ENCODE assay signal across 18 mouse cellular contexts in the genomic region with DNA sequence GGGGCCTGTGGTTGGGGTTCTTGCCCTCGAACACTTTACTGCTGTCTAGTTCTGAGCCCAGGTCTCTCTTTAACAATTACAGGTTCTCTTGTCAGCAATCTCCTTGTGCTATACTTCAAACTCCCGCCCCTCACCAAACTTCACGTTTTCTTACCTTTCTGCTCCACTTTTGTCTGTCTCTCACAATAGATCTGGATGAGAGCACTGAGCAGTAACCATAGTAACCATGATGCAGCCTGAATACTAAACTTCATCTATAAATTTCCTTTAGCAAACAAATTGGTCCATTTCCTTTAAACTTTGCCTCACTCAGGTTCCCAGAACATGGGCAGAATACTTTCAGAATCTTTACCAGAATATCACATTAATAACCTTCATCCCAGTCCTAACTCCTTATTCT. TPM values are rescaled to one million over a fixed set of nuclear protein-coding genes. Genes with fewer than 3 reads are reported as not detected.
A peak's percentile ranks its signal among the peaks of the same experiment; 100 is the strongest.
DNase-seq lines count a peak whose midpoint lies in the region; ATAC-seq and TF ChIP-seq lines count a peak whose summit lies in the region.
"Had no signal": no experiment of that assay in that cellular context is flagged by ENCODE, and none has a peak within 500 bp of the region (broad histone marks: within the 10 kb centered on the region; RNA-seq: fewer than 3 reads in every experiment).

No protein-coding gene starts in this region.

- H3K4me2 ChIP-seq in hindbrain, embryonic 16.5 days (ENCODE audit: low read length), result no peak overlapping the region
- H3K4me2 ChIP-seq in midbrain, embryonic 13.5 days (replicated peaks), result no peak overlapping the region
- no peak overlapping the region for H3K4me2 ChIP-seq in midbrain, embryonic 16.5 days (ENCODE audit: low read length)
- H3K4me2 ChIP-seq in kidney, embryonic 16.5 days (replicated peaks; ENCODE audit: low read depth, low read length), result no peak overlapping the region
- H3K4me2 ChIP-seq: embryonic facial prominence, embryonic 13.5 days; heart, embryonic 13.5 days had no signal

- no peak overlapping the region for H3K4me3 ChIP-seq in hindbrain, embryonic 10.5 days
- H3K4me3 ChIP-seq in hindbrain, embryonic 16.5 days (ENCODE audit: low read length), result no peak overlapping the region
- no peak overlapping the region for H3K4me3 ChIP-seq in midbrain, embryonic 13.5 days (replicated peaks)
- no peak overlapping the region for H3K4me3 ChIP-seq in midbrain, embryonic 10.5 days
- no peak overlapping the region for H3K4me3 ChIP-seq in midbrain, embryonic 16.5 days (ENCODE audit: low read depth, low read length)
- no peak overlapping the region for H3K4me3 ChIP-seq in kidney, embryonic 16.5 days (ENCODE audit: low read length)
- H3K4me3 ChIP-seq: embryonic facial prominence, embryonic 13.5 days; gastrocnemius, adult 2 months; heart, embryonic 13.5 days had no signal

- TF ChIP-seq POLR2A in brain, embryonic 14.5 days (IDR thresholded peaks at IDR 0.05; ENCODE audit: borderline replicate concordance, extremely low read depth, insufficient read depth, insufficient read length, poor library complexity, severe bottlenecking), result no peak

- H3K27me3 ChIP-seq in hindbrain, embryonic 10.5 days (ENCODE audit: insufficient read depth, poor library complexity, severe bottlenecking), result no peaks in the 10 kb centered on the region; the same call in 1 of the 2 replicates
- H3K27me3 ChIP-seq in hindbrain, embryonic 16.5 days (replicated peaks; ENCODE audit: control insufficient read depth, insufficient read depth, low read length), result no peaks in the 10 kb centered on the region
- H3K27me3 ChIP-seq in midbrain, embryonic 13.5 days, result no peaks in the 10 kb centered on the region
- H3K27me3 ChIP-seq in midbrain, embryonic 10.5 days (ENCODE audit: low read depth, poor library complexity, severe bottlenecking), result no peaks in the 10 kb centered on the region
- H3K27me3 ChIP-seq in midbrain, embryonic 16.5 days (ENCODE audit: control insufficient read depth, insufficient read depth, low read depth, low read length), result no peaks in the 10 kb centered on the region
- no peaks in the 10 kb centered on the region for H3K27me3 ChIP-seq in kidney, embryonic 16.5 days (ENCODE audit: insufficient read depth, low read length)
- H3K27me3 ChIP-seq: embryonic facial prominence, embryonic 13.5 days; heart, embryonic 13.5 days had no signal

- no peak for TF ChIP-seq CTCF in brain, embryonic 14.5 days (IDR thresholded peaks at IDR 0.05; ENCODE audit: borderline replicate concordance, extremely low read depth, insufficient read depth, insufficient read length)

- no peaks in the 10 kb centered on the region for H3K9me3 ChIP-seq in hindbrain, embryonic 10.5 days
- H3K9me3 ChIP-seq in hindbrain, embryonic 16.5 days (ENCODE audit: control insufficient read depth, low read length), result no peaks in the 10 kb centered on the region
- no peaks in the 10 kb centered on the region for H3K9me3 ChIP-seq in midbrain, embryonic 13.5 days
- H3K9me3 ChIP-seq in midbrain, embryonic 10.5 days (replicated peaks), result no peaks in the 10 kb centered on the region
- no peaks in the 10 kb centered on the region for H3K9me3 ChIP-seq in midbrain, embryonic 16.5 days (replicated peaks; ENCODE audit: control insufficient read depth, low read length, poor library complexity, severe bottlenecking)
- H3K9me3 ChIP-seq in kidney, embryonic 16.5 days (ENCODE audit: low read length), result no peaks in the 10 kb centered on the region
- H3K9me3 ChIP-seq: embryonic facial prominence, embryonic 13.5 days; heart, embryonic 13.5 days had no signal

- H3K4me1 ChIP-seq in hindbrain, embryonic 10.5 days (replicated peaks), result peaks cover 21% of the 10 kb centered on the region
- peaks cover 8% of the 10 kb centered on the region for H3K4me1 ChIP-seq in hindbrain, embryonic 16.5 days (ENCODE audit: control insufficient read depth, insufficient read depth, low read depth, low read length)
- H3K4me1 ChIP-seq in midbrain, embryonic 13.5 days (replicated peaks), result peaks cover 23% of the 10 kb centered on the region
- peaks cover 16% of the 10 kb centered on the region for H3K4me1 ChIP-seq in midbrain, embryonic 10.5 days
- H3K4me1 ChIP-seq in midbrain, embryonic 16.5 days (ENCODE audit: control insufficient read depth, insufficient read depth, low read length), result peaks cover 18% of the 10 kb centered on the region
- H3K4me1 ChIP-seq in kidney, embryonic 16.5 days (ENCODE audit: insufficient read depth, low read length), result no peaks in the 10 kb centered on the region
- H3K4me1 ChIP-seq: embryonic facial prominence, embryonic 13.5 days had no signal

- 0 out of 2 replicates have a peak overlapping the region, but pooled peaks have one; percentile 40 for H3K27ac ChIP-seq in hindbrain, embryonic 10.5 days
- H3K27ac ChIP-seq in hindbrain, embryonic 16.5 days (ENCODE audit: low read depth, low read length), result no peak overlapping the region
- 0 out of 2 replicates have a peak overlapping the region, but pooled peaks have one; percentile 49 for H3K27ac ChIP-seq in midbrain, embryonic 13.5 days
- H3K27ac ChIP-seq in midbrain, embryonic 10.5 days (replicated peaks), result no peak overlapping the region
- peak overlapping the region; percentile 77 for H3K27ac ChIP-seq in midbrain, embryonic 16.5 days (ENCODE audit: low read length)
- no peak overlapping the region for H3K27ac ChIP-seq in kidney, embryonic 16.5 days (ENCODE audit: low read length)
- H3K27ac ChIP-seq: embryonic facial prominence, embryonic 13.5 days; gastrocnemius, adult 2 months; heart, embryonic 13.5 days had no signal

- no peaks in the 10 kb centered on the region for H3K36me3 ChIP-seq in hindbrain, embryonic 10.5 days
- no peaks in the 10 kb centered on the region for H3K36me3 ChIP-seq in hindbrain, embryonic 16.5 days (ENCODE audit: control insufficient read depth, insufficient read depth, low read length)
- no peaks in the 10 kb centered on the region for H3K36me3 ChIP-seq in midbrain, embryonic 13.5 days
- H3K36me3 ChIP-seq in midbrain, embryonic 10.5 days, result no peaks in the 10 kb centered on the region
- no peaks in the 10 kb centered on the region for H3K36me3 ChIP-seq in midbrain, embryonic 16.5 days (ENCODE audit: control insufficient read depth, insufficient read depth, low read length)
- no peaks in the 10 kb centered on the region for H3K36me3 ChIP-seq in kidney, embryonic 16.5 days (ENCODE audit: insufficient read depth, low read length)
- H3K36me3 ChIP-seq: embryonic facial prominence, embryonic 13.5 days; heart, embryonic 13.5 days had no signal

- DNase-seq in hindbrain, embryonic 10.5 days (ENCODE audit: low spot score), result no peak
- no peak for DNase-seq in midbrain, embryonic 10.5 days (ENCODE audit: low spot score)
- peak; percentile 60 for DNase-seq in brain, embryonic 14.5 days (ENCODE audit: low read depth)
- no peak for DNase-seq in MN1 (ENCODE audit: low spot score)
- DNase-seq: adrenal gland, postnatal 10 days; cerebellum, adult 18-20 months; cerebellum, adult 9-11 months; cerebellum, postnatal 36 days; gastrocnemius, adult 2 months; gastrocnemius, postnatal 25 days; heart, postnatal 36 days had no signal

- WGBS in hindbrain, embryonic 10.5 days, result 70% methylated on average over 3 of the region's 3 CpGs
- WGBS in hindbrain, embryonic 16.5 days, result 55% methylated on average over 3 of the region's 3 CpGs
- 38% methylated on average over 3 of the region's 3 CpGs for WGBS in midbrain, embryonic 13.5 days
- WGBS in midbrain, embryonic 10.5 days, result 77% methylated on average over 3 of the region's 3 CpGs
- WGBS in midbrain, embryonic 16.5 days, result 46% methylated on average over 3 of the region's 3 CpGs
- 80% methylated on average over 3 of the region's 3 CpGs for WGBS in kidney, embryonic 16.5 days

- H3K9ac ChIP-seq in hindbrain, embryonic 16.5 days (ENCODE audit: low read depth, low read length), result no peak overlapping the region
- no peak overlapping the region for H3K9ac ChIP-seq in midbrain, embryonic 13.5 days (replicated peaks)
- no peak overlapping the region for H3K9ac ChIP-seq in midbrain, embryonic 16.5 days (ENCODE audit: low read depth, low read length)
- no peak overlapping the region for H3K9ac ChIP-seq in kidney, embryonic 16.5 days (replicated peaks; ENCODE audit: low read length)
- H3K9ac ChIP-seq: embryonic facial prominence, embryonic 13.5 days; heart, embryonic 13.5 days had no signal

- no peak for ATAC-seq in hindbrain, embryonic 16.5 days
- ATAC-seq in midbrain, embryonic 13.5 days, result no peak
- ATAC-seq in midbrain, embryonic 16.5 days, result peak; percentile 71
- no peak for ATAC-seq in kidney, embryonic 16.5 days (ENCODE audit: low FRiP score, low TSS enrichment)
- ATAC-seq: intestine, embryonic 16.5 days had no signal

RNA-seq across cellular contexts. Expression of gene Pemt, which starts 36.8 kb away (rescaled TPM):
- 8.3 and 9.2 TPM in 2 replicates for polyA plus RNA-seq in hindbrain, embryonic 10.5 days (2016; fragmentation: Nextera tagmentation; extraction: Ambion mirVana)
- 8.3 and 9.1 TPM in 2 replicates for polyA plus RNA-seq in hindbrain, embryonic 16.5 days (2015; fragmentation: Nextera tagmentation; extraction: Ambion mirVana)
- polyA plus RNA-seq in midbrain, embryonic 13.5 days (2015; fragmentation: Nextera tagmentation; extraction: Ambion mirVana), result 5.6 and 6.9 TPM in 2 replicates
- polyA plus RNA-seq in midbrain, embryonic 10.5 days (2016; fragmentation: Nextera tagmentation; extraction: Ambion mirVana), result 8.6 and 10.8 TPM in 2 replicates
- polyA plus RNA-seq in brain, embryonic 14.5 days (2012; rRNA removed), result 5.9 and 7.6 TPM in 2 replicates
- polyA plus RNA-seq in midbrain, embryonic 16.5 days (2015; fragmentation: Nextera tagmentation; extraction: Ambion mirVana), result 7.6 and 9.4 TPM in 2 replicates
- 11.2 and 12.2 TPM in 2 replicates for polyA plus RNA-seq in kidney, embryonic 16.5 days (2015; fragmentation: Nextera tagmentation; extraction: Ambion mirVana)

RNA-seq across cellular contexts. Expression of gene Rasd1, which starts 44.7 kb away (rescaled TPM):
- 1.6 and 2.9 TPM in 2 replicates for polyA plus RNA-seq in hindbrain, embryonic 10.5 days (2016; fragmentation: Nextera tagmentation; extraction: Ambion mirVana)
- polyA plus RNA-seq in hindbrain, embryonic 16.5 days (2015; fragmentation: Nextera tagmentation; extraction: Ambion mirVana), result 1.4 TPM in 2 replicates
- 0.72 and 1.3 TPM in 2 replicates for polyA plus RNA-seq in midbrain, embryonic 13.5 days (2015; fragmentation: Nextera tagmentation; extraction: Ambion mirVana)
- polyA plus RNA-seq in midbrain, embryonic 10.5 days (2016; fragmentation: Nextera tagmentation; extraction: Ambion mirVana), result 1.7 TPM in 2 replicates
- 0.58 and 0.63 TPM in 2 replicates for polyA plus RNA-seq in brain, embryonic 14.5 days (2012; rRNA removed)
- 1.7 and 2.5 TPM in 2 replicates for polyA plus RNA-seq in midbrain, embryonic 16.5 days (2015; fragmentation: Nextera tagmentation; extraction: Ambion mirVana)
- 3.3 and 4.2 TPM in 2 replicates for polyA plus RNA-seq in kidney, embryonic 16.5 days (2015; fragmentation: Nextera tagmentation; extraction: Ambion mirVana)

Comparison
In these comparisons a context has a peak if more than half of its experiments do, and no peak if none do; other contexts are left out.
1. H3K27ac ChIP-seq: peak in hindbrain, embryonic 10.5 days (single experiment), midbrain, embryonic 13.5 days (single experiment) and midbrain, embryonic 16.5 days (single experiment); none in hindbrain, embryonic 16.5 days (single experiment), midbrain, embryonic 10.5 days (single experiment) and kidney, embryonic 16.5 days (single experiment).